Mouse (Mus musculus) adrenal gland, postnatal 36 days (tissue): ENCODE measurements around the gene Ppp2r3a. TPM values are rescaled to one million over a fixed set of nuclear protein-coding genes. Genes with fewer than 3 reads are reported as not detected.

Experiments used
- DNase-seq, 2 experiments: peaks; one replicate each; pipeline ENCODE4 v3.0.0; 2021; ENCODE audit warnings: mixed read lengths in 1 of 2
- long read RNA-seq, 2 experiments: library from polyadenylated mRNA; stranded (forward); transcript quantifications; one replicate each; pipeline ENCODE4 v2.0.0; 2021; ENCODE audit warnings: borderline sequencing depth in 2 of 2
- total RNA-seq, 2 experiments: library from RNA; stranded (reverse); gene quantifications; 2 replicates each; pipeline ENCODE4 v1.2.3; 2021

Ppp2r3a gene
- total RNA-seq, result 10 to 100 TPM; 22.2 to 27.7 TPM
- long read RNA-seq, experiment 1, partial matches to known transcripts, result 9 of 9 reads
- long read RNA-seq, experiment 1, other reads (novel, unspliced or antisense), result 0 of 9 reads
- long read RNA-seq, experiment 2, partial matches to known transcripts, result 2 of 3 reads
- long read RNA-seq, experiment 2, other reads (novel, unspliced or antisense), result 1 of 3 reads

- DNase-seq, result peak; percentile 99
These were observed at the start of gene Ppp2r3a for GRCm38 (mm10) chr9:101251644-101252337. Gene Ppp2r3a (minus strand): TSS chr9:101251795.

- no peak for DNase-seq
These were observed 48.9 kb upstream of the Ppp2r3a start for GRCm38 (mm10) chr9:101300441-101300935.

GRCm38 (mm10) chr9:101291676-101292660 lies 40.4 kb upstream of the Ppp2r3a start:
- peak; percentile 58 to 62 for DNase-seq

- no peak for DNase-seq
These were observed 39.3 kb upstream of the Ppp2r3a start for GRCm38 (mm10) chr9:101290876-101291275.

GRCm38 (mm10) chr9:101289750-101290149 lies 38.2 kb upstream of the Ppp2r3a start:
- DNase-seq, result no peak

GRCm38 (mm10) chr9:101288901-101289647 lies 37.5 kb upstream of the Ppp2r3a start:
- DNase-seq, result no peak

GRCm38 (mm10) chr9:101286766-101287165 lies 35.2 kb upstream of the Ppp2r3a start:
- no peak for DNase-seq

GRCm38 (mm10) chr9:101284049-101284448 lies 32.5 kb upstream of the Ppp2r3a start:
- DNase-seq, result no peak

GRCm38 (mm10) chr9:101282651-101283050 lies 31.1 kb upstream of the Ppp2r3a start:
- no peak for DNase-seq

- DNase-seq, result no peak
These were observed 30.3 kb upstream of the Ppp2r3a start for GRCm38 (mm10) chr9:101281906-101282305.

- no peak for DNase-seq
These were observed 29.7 kb upstream of the Ppp2r3a start for GRCm38 (mm10) chr9:101281326-101281725.

GRCm38 (mm10) chr9:101280867-101281266 lies 29.3 kb upstream of the Ppp2r3a start:
- DNase-seq, result no peak

- DNase-seq, result no peak
These were observed 28.6 kb upstream of the Ppp2r3a start for GRCm38 (mm10) chr9:101280211-101280610.

- no peak for DNase-seq
These were observed 21.1 kb upstream of the Ppp2r3a start for GRCm38 (mm10) chr9:101272715-101273114.

GRCm38 (mm10) chr9:101270020-101270419 lies 18.4 kb upstream of the Ppp2r3a start:
- no peak for DNase-seq

GRCm38 (mm10) chr9:101266043-101266442 lies 14.4 kb upstream of the Ppp2r3a start:
- DNase-seq, result no peak

- peak; percentile 44 to 50 for DNase-seq
These were observed 14.0 kb upstream of the Ppp2r3a start for GRCm38 (mm10) chr9:101265546-101265945.

- no peak for DNase-seq
These were observed 11.2 kb upstream of the Ppp2r3a start for GRCm38 (mm10) chr9:101262815-101263214.

GRCm38 (mm10) chr9:101261989-101262571 lies 10.5 kb upstream of the Ppp2r3a start:
- peak; percentile 82 to 85 for DNase-seq

GRCm38 (mm10) chr9:101261443-101261842 lies 9.8 kb upstream of the Ppp2r3a start:
- DNase-seq, result no peak

GRCm38 (mm10) chr9:101253136-101253535 lies 1.5 kb upstream of the Ppp2r3a start:
- DNase-seq, result no peak
